Mouse (Mus musculus) liver, embryonic 14.5 days (tissue): ENCODE measurements around the gene Nit2.

ENCODE experiments used
- CTCF ChIP-seq: IDR thresholded peaks from 2 replicates; pipeline ENCODE4 v1.5.1; 2016; ENCODE audit warnings: antibody characterized with exemption, low read depth, control low read depth
- EP300 ChIP-seq: IDR thresholded peaks from 2 replicates; pipeline ENCODE4 v1.6.1; 2016; ENCODE audit warnings: antibody characterized with exemption, low read depth

DNA sequence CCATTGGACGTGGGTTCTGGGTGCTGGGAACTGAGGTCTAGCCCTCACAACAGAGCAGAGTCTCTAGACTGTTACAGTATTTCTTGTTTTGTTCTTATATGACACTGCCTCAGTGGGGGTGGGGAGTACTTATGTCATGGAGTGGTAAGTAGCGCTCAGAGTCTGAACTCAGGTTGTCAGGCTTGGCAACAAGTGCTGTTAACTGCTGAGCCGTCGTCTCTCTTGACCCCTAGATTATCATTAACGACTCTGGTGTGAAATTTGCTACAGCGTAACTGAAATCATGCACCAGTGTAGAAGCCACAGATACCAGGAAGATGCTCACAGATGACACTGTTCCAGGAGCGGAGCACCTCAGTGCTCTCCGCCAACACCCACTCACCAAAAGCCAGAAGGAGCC is 4.0 kb upstream of the Nit2 start:
- TF ChIP-seq CTCF (no peak), EP300 (no peak)
